Mouse (Mus musculus): ENCODE data around the gene Afap1l2. TPM values are rescaled to one million over a fixed set of nuclear protein-coding genes. Genes with fewer than 3 reads are reported as not detected.

Gene Afap1l2
- polyA plus RNA-seq, 1 experiment = 0.90 TPM

DNA sequence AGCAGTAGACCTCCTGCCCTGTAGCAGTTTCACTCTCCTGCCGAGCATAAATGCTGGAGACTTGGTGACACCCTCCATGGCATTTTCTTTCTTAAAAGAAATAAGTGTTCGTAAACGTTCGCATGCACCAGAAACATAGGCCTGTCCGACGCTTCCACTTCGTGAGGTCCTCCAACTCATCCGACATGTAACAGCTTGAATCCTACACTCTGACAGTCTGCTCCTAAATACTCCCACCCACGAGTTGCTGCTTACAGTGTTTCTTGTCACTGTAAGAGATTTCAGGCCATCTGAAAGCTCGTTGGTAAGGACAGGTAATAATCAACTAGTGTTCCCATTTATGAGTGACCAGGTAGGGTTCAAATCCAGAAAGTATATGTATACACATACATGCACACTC is 120.1 kb downstream of the Afap1l2 start:
- H3K36me3 ChIP-seq (ENCODE audit: control insufficient read depth, insufficient read depth) = no peaks in the 10 kb centered on the region
- H3K27me3 ChIP-seq (ENCODE audit: control insufficient read depth, insufficient read depth, insufficient read length) = no peaks in the 10 kb centered on the region
- no peaks in the 10 kb centered on the region for H3K79me2 ChIP-seq (ENCODE audit: control insufficient read depth, insufficient read depth)
- H3ac ChIP-seq (ENCODE audit: control insufficient read depth, insufficient read length, low read depth) = no peak overlapping the region
- no peak overlapping the region for H3K4me3 ChIP-seq (ENCODE audit: insufficient read depth, poor library complexity, severe bottlenecking)
- H3K79me3 ChIP-seq (ENCODE audit: low read depth) = no peaks in the 10 kb centered on the region
- TF ChIP-seq CEBPB (IDR thresholded peaks at IDR 0.05; ENCODE audit: low read depth) (no peak), USF1 (IDR thresholded peaks at IDR 0.05; ENCODE audit: low read depth) (no peak), CTCF (IDR thresholded peaks at IDR 0.05; ENCODE audit: control insufficient read depth, insufficient read depth, insufficient read length) (no peak), MYOG (IDR thresholded peaks at IDR 0.05; ENCODE audit: control insufficient read depth, extremely low read depth, insufficient read length) (no peak), FOSL1 (IDR thresholded peaks at IDR 0.05; ENCODE audit: insufficient read depth, low read length, poor library complexity, severe bottlenecking) (no peak), MAX (IDR thresholded peaks at IDR 0.05) (no peak), MYOD1 (IDR thresholded peaks at IDR 0.05; ENCODE audit: control insufficient read depth, insufficient read length, low read depth) (no peak)

DNA sequence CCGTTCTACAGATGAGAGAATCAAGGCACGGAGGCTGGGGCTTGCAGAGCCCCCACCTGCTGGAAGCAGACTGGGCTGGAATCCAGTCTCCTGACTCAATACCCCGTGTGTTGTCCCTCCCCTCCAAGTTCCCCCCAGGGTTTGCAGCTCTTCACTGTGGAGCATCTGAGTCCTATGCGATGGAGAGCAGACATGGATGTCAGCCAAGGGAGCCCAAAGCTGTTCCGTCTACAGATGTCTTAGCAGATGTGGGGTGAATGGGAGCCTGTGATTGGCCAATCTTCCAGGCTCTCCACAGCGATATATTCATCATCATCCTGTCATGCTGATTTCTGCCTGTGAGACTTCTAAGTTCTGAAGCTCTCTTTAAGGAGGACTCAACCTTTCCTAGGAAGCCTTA is 130.7 kb downstream of the Afap1l2 start:
- TF ChIP-seq MYOD1 (IDR thresholded peaks at IDR 0.05; ENCODE audit: control insufficient read depth, insufficient read length, low read depth) = no peak
- TF ChIP-seq FOSL1 (IDR thresholded peaks at IDR 0.05; ENCODE audit: insufficient read depth, low read length, poor library complexity, severe bottlenecking) = no peak
- TF ChIP-seq CTCF (IDR thresholded peaks at IDR 0.05; ENCODE audit: control insufficient read depth, insufficient read depth, insufficient read length) = no peak
- TF ChIP-seq CEBPB (IDR thresholded peaks at IDR 0.05; ENCODE audit: low read depth) = no peak
- TF ChIP-seq MYOG (IDR thresholded peaks at IDR 0.05; ENCODE audit: control insufficient read depth, extremely low read depth, insufficient read length) = no peak
- no peak for TF ChIP-seq MAX (IDR thresholded peaks at IDR 0.05)
- TF ChIP-seq USF1 (IDR thresholded peaks at IDR 0.05; ENCODE audit: low read depth) = no peak

DNA sequence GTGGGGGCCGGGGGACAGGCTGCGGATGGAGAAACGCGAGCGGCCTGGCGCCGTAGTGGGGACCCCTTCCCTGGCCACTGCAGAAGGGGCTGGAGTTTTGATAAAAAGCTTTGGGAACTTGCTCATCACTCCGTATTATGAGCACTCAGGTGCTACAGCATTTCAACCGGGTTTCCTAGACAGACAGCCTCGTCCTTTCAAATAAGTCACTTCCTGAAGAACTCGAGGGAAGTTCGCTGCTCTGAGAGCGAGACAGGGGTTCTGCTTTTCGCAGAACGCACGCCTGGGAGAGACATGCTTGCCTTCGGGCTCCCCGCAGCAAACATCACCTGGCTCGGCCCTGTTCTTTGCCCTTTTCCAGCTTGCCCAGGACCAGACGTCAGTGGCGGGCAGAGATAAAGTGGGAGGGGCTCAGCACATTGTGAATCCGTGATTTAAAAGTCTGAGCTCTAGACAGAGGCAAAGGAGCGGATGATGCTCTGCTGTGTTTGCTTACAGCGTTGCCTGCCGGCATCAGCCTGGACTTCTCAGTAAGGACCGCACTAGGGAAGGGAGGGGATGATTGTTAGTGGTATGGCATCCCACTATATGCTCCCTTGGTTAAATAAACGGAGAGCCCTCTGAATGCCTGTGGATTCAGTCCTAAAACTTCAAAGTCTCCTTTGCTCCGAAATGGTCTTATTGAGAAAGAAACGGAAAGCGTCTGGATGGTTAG is 133.3 kb downstream of the Afap1l2 start:
- Histone ChIP-seq H3K79me3 (ENCODE audit: low read depth) (no peaks in the 10 kb centered on the region), H3K4me3 (ENCODE audit: insufficient read depth, poor library complexity, severe bottlenecking) (no peak overlapping the region), H3K36me3 (ENCODE audit: control insufficient read depth, insufficient read depth) (no peaks in the 10 kb centered on the region), H3K27me3 (ENCODE audit: control insufficient read depth, insufficient read depth, insufficient read length) (peaks cover 24% of the 10 kb centered on the region), H3K79me2 (ENCODE audit: control insufficient read depth, insufficient read depth) (no peaks in the 10 kb centered on the region), H3ac (ENCODE audit: control insufficient read depth, insufficient read length, low read depth) (no peak overlapping the region)
- no peak for TF ChIP-seq CTCF (IDR thresholded peaks at IDR 0.05; ENCODE audit: control insufficient read depth, insufficient read depth, insufficient read length)
- TF ChIP-seq MAX (IDR thresholded peaks at IDR 0.05) = no peak
- TF ChIP-seq CEBPB (IDR thresholded peaks at IDR 0.05; ENCODE audit: low read depth) = no peak
- no peak for TF ChIP-seq MYOG (IDR thresholded peaks at IDR 0.05; ENCODE audit: control insufficient read depth, extremely low read depth, insufficient read length)
- no peak for TF ChIP-seq FOSL1 (IDR thresholded peaks at IDR 0.05; ENCODE audit: insufficient read depth, low read length, poor library complexity, severe bottlenecking)
- no peak for TF ChIP-seq USF1 (IDR thresholded peaks at IDR 0.05; ENCODE audit: low read depth)
- no peak for TF ChIP-seq MYOD1 (IDR thresholded peaks at IDR 0.05; ENCODE audit: control insufficient read depth, insufficient read length, low read depth)

More for the DNA sequence above, 130.7 kb downstream of the Afap1l2 start:
- H3K79me2 ChIP-seq (ENCODE audit: control insufficient read depth, insufficient read depth) = no peaks in the 10 kb centered on the region
- H3K27me3 ChIP-seq (ENCODE audit: control insufficient read depth, insufficient read depth, insufficient read length) = peaks cover 28% of the 10 kb centered on the region
- H3K79me3 ChIP-seq (ENCODE audit: low read depth) = no peaks in the 10 kb centered on the region
- no peaks in the 10 kb centered on the region for H3K36me3 ChIP-seq (ENCODE audit: control insufficient read depth, insufficient read depth)
- no peak overlapping the region for H3ac ChIP-seq (ENCODE audit: control insufficient read depth, insufficient read length, low read depth)
- no peak overlapping the region for H3K4me3 ChIP-seq (ENCODE audit: insufficient read depth, poor library complexity, severe bottlenecking)

DNA sequence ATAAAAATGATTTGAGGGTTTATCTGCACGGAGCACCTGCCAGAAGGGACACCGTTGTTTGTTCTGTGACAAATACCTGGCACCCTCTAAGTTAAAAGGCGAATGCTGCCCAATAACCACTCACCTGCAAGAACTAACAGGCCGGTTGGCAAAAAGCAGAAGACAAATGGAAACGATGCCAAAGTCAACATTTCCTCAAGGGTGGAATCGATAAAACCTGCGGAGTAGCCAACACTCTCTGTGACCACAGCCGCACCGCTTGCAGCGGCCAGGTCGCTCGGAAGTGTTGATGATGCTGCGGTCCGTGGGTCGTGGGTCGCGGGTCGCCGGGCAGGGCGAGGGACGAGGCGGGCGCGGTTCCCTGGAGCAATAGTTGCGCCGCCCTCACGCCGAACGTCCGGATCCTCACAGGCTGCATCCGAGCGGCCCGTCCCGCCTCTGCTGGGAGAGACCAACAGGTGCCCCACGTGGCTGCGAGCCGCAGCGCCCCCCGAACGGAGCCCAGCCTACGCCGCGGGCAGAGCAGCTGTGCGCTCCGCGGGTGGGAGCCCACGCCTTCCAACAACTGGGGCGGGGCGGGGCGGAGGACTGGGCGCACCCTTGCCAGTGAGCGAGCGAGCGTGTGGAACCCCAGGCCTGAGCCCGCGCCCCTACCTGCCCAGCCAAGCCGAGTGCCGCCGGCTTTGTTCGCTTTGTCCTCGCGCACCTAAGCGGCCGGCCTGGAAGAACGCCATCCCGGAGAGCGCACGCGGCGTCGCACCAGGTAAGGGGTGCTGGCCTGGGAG is 134.0 kb downstream of the Afap1l2 start, which contains the start of gene Vwa2:
Gene Vwa2, plus strand, starts transcription at position 434 of the 785 bp plus-strand sequence.
- Histone ChIP-seq H3K27me3 (ENCODE audit: control insufficient read depth, insufficient read depth, insufficient read length) (peaks cover 24% of the 10 kb centered on the region), H3K36me3 (ENCODE audit: control insufficient read depth, insufficient read depth) (no peaks in the 10 kb centered on the region), H3K4me3 (ENCODE audit: insufficient read depth, poor library complexity, severe bottlenecking) (no peak within 1 kb of the TSS), H3ac (ENCODE audit: control insufficient read depth, insufficient read length, low read depth) (no peak within 1 kb of the TSS), H3K79me2 (ENCODE audit: control insufficient read depth, insufficient read depth) (no peaks in the 10 kb centered on the region), H3K79me3 (ENCODE audit: low read depth) (no peaks in the 10 kb centered on the region)
- TF ChIP-seq MAX (IDR thresholded peaks at IDR 0.05) (no peak), MYOD1 (IDR thresholded peaks at IDR 0.05; ENCODE audit: control insufficient read depth, insufficient read length, low read depth) (no peak), USF1 (IDR thresholded peaks at IDR 0.05; ENCODE audit: low read depth) (no peak), FOSL1 (IDR thresholded peaks at IDR 0.05; ENCODE audit: insufficient read depth, low read length, poor library complexity, severe bottlenecking) (no peak), CTCF (IDR thresholded peaks at IDR 0.05; ENCODE audit: control insufficient read depth, insufficient read depth, insufficient read length) (no peak)

DNA sequence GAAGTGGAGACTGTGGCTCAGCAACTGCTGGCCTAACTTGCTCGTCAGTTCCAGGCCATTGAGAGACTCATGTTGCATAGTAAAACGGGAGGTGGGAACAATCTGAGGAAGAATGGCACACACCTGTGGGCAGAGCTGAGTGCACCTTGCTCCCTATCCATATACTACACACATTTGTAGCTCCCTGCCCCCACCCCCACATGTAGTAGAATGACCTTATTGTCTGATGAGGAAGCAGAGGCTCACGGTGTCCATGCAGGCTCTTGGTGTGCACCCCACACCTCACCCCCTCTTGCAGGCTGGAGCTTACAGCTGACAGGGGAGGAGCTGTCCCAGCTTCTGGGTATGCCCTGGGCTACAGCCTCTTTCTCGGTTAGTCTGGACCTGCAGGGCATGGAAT is 140.3 kb downstream of the Afap1l2 start:
- Histone ChIP-seq H3K36me3 (ENCODE audit: control insufficient read depth, insufficient read depth) (no peaks in the 10 kb centered on the region), H3K79me3 (ENCODE audit: low read depth) (no peaks in the 10 kb centered on the region), H3K27me3 (ENCODE audit: control insufficient read depth, insufficient read depth, insufficient read length) (no peaks in the 10 kb centered on the region), H3K4me3 (ENCODE audit: insufficient read depth, poor library complexity, severe bottlenecking) (no peak overlapping the region), H3ac (ENCODE audit: control insufficient read depth, insufficient read length, low read depth) (no peak overlapping the region), H3K79me2 (ENCODE audit: control insufficient read depth, insufficient read depth) (no peaks in the 10 kb centered on the region)
- TF ChIP-seq CTCF (IDR thresholded peaks at IDR 0.05; ENCODE audit: control insufficient read depth, insufficient read depth, insufficient read length) (no peak), FOSL1 (IDR thresholded peaks at IDR 0.05; ENCODE audit: insufficient read depth, low read length, poor library complexity, severe bottlenecking) (no peak), MAX (IDR thresholded peaks at IDR 0.05) (no peak), CEBPB (IDR thresholded peaks at IDR 0.05; ENCODE audit: low read depth) (no peak), MYOG (IDR thresholded peaks at IDR 0.05; ENCODE audit: control insufficient read depth, extremely low read depth, insufficient read length) (no peak), MYOD1 (IDR thresholded peaks at IDR 0.05; ENCODE audit: control insufficient read depth, insufficient read length, low read depth) (no peak), USF1 (IDR thresholded peaks at IDR 0.05; ENCODE audit: low read depth) (no peak)

Other genes starting within 250 kb of the Afap1l2 start
- gene Ccdc186, start 186.0 kb downstream of the Afap1l2 start, polyA plus RNA-seq (2012; fragmentation: generic; extraction: Trizol) = 2.9 TPM
- not detected for gene Tdrd1, start 182.0 kb downstream of the Afap1l2 start, polyA plus RNA-seq (2012; fragmentation: generic; extraction: Trizol)
- gene Vwa2, start 134.0 kb downstream of the Afap1l2 start, polyA plus RNA-seq (2012; fragmentation: generic; extraction: Trizol) = 0.02 TPM